Mouse (Mus musculus) ovary, postnatal 36 days (tissue): ENCODE measurements at regions not wholly inside any gene's neighbourhood (a gene's known extent, or its start where the extent isn't known, plus 50 kb on each side); places are given as distances from the start of the nearest gene placed in this dataset.
A peak's percentile ranks its signal among the peaks of the same experiment; 100 is the strongest.

Experiments used
- DNase-seq: peaks from one replicate; pipeline ENCODE4 v3.0.0; 2022; ENCODE audit warnings: low spot score, mixed read lengths

DNA sequence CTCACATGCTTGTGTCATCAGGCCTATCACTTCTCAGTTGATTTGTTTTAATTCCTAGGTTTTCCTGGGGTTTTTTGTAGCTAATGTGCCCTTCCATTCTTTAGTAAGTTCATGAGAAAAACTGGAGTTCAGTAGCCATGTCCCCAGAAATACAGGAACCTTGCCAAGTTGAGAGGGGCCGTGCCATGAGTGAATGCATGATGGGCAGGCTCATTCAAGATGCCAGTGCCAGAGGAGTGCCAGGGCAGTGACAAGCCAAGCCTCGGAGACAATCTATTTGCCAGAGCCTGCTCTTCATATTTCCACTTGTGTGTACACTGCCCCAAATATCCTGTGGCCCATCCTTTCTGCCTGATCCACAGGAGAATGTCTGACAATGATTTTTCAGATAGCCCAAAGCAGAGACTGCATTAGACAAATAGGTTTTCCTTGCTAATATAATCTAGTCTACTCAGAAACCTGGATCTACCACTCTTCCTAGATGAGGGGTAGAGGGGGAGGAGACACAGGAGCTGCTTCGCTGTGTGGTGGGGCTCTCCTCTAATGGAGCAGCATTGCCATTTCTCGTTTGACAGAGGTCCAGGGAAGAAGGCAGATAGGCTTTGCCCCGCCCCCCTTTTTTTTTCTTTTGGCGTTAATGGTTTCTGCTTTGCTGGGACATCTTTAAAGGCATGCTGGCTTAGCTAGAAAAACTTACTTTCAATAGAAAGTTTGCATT is 569.5 kb upstream of the Arid1b start:
- no peak for DNase-seq

DNA sequence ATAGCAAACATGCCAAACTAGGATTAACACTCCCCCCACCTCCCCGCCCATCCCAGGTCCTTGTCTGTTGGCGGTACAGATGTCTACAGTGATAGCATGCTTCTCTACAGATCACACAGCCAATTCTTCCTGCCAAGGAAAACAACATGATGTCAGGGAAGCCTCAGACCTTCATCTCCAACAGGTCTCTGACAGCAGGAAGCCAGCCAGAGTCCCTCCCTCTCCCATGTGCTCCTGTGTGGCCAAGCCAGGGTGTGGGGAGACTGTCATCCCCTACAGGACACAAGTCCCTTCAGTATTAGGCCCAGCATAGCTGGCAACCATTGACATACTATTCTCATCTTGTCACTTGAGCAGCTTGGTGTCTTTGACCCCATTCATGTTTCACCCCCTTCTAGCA is 568.8 kb upstream of the Arid1b start:
- no peak for DNase-seq

DNA sequence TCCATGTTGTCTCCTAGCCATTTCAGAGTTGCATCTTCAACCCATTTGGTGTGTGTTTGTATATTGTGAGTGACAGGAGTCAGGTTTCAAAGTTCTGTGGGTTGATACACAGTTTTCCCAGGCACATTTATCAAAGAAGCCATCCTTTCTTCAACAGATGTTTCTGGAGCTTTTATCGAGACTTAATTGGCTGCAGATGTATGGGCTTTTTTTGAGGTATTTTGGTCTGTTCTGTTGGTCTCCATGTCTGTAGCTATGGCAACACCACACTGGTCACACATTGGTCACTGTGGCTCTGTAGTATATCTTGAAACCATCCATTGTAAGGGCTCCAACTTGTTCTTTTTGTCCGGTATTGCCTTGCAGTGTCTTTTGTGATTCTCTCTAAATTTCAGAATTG is 565.1 kb upstream of the Arid1b start:
- no peak for DNase-seq

DNA sequence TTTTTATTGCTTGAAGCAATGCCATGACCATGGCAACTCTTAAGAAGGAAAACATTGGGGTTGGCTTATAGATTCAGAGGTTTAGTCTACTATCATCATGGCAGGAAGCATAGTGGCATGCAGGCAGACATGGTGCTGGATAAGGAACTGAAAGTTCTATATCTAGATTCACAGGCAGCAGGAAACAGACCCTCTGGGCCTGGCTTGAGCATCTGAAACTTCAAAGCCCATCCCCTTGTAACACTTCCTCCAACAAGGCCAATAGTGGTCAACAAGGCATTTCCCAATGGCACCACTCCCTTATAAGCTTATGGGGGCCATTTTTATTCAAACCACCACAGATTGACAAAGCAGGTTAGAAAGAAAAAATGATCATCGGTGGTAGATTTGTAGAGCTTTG is 548.5 kb upstream of the Arid1b start:
- DNase-seq: no peak

DNA sequence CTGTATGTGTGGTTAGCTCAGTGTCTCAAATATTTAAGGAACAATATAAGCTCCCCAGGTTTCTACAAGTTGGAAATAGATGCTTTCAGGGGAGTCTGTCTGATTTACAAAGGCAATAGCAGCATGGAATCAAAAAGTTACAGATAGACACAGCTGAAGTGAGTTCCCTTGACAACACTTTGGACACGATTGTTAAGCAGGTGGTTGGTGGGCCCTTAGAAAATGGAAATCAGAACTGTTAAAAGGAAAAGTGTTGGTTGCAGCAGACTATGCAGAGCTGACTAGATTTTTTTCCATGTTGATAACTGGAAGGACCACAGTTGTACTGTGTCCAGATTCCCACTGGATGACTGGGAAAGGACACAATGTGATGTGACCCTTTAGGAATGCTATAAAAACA is 536.6 kb upstream of the Arid1b start:
- no peak for DNase-seq

DNA sequence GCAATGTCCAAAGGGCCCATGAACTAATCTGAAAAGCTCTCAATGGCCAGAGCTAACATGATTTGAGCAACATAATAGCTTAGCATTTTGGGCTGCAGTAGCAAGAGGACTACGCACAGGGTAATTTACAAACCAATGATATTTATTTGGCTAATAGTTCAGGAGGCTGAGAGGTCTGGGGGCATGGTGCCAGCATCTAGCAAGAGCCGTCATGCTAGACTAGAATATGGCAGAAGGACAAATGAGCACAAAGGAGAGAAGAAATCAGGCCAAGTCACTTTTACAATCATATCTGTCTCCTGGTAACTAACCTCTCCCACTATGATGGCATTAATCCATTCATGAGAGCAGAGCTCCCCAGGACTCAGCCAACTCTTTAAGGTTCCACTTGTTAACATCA is 532.6 kb upstream of the Arid1b start:
- peak; percentile 13 for DNase-seq

DNA sequence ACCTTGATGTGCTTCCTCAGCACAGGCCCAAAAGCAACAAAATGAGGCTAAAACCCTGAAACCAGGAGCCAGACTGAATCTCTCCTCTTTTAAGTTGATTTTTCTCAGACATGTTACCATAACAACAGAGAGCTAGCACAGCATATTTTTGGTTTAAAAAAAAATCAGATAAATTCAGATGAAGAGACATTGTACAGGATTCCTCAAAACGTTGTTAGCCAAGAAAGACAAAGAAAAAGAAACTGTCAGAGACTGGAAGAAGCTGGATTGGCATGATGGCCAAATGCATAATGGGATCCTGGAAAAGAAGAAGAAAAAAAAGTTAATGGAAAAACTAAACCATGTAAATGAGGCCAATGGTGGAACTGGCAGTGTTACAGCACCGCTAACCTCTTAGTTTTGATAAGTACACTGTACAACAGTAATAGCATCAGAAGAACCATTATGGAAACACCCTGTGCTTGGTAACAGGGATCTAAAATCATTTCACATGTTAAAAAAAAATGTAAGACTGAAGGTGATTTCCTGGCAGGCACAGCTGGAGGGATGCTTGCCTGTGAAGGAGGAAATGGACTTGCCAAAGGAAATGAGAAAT is 529.7 kb upstream of the Arid1b start:
- no peak for DNase-seq

DNA sequence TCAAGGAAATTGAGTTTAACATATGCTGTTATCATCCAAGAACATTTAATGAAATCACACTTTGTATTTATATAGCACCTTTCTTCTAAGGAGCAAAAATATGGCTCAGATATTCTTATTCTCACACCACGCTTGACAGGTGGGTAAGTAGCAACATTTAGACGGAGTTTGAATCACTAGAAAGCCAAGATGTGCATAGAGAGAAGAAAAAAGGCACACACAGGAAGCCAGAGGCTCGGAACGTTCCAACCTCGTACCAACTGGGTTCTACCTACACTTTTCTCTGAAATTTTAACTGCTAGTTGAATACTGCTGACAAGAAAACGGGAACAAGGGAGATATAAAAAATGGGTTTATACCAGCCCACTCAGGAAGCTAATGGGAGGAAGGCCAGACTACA is 528.4 kb upstream of the Arid1b start:
- DNase-seq: no peak

DNA sequence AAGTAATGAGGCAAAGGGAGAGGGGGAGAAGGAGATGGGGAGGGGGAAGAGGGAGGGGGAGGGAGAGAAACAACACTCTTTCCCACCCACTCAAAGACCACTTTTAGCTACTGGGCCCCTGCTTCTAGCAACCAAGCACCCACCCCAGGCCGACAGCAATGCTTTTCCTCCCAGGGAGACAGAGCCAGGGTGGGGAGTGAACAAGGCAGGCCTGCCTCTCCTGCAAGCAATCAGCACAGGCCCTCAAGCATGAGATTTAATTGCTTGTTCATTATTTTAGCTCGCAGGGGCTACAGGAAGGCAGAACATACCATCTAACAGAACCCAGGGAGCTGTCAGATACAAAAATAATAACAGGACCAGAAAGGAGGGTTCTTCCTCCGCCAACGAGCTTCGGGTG is 521.7 kb upstream of the Arid1b start:
- DNase-seq: no peak

DNA sequence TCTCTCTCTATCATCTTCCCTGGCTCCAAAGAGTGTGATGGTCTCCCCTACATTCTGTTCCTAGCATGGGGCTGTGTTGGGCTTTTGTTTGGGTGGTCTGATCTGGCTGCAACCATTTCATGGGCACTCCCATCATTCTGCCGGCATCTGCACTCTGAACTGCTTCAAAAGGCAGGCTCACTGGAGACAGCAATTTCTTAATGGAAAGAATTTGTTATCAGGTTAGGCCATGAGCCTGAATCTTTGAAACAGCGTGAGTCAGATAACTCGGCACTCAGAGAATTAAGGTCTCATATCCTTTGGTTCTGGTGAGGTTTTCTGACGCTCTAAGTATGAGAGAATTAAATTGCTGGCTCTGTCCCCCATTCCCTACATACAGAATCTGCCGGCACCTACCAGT is 519.8 kb upstream of the Arid1b start:
- DNase-seq: no peak

DNA sequence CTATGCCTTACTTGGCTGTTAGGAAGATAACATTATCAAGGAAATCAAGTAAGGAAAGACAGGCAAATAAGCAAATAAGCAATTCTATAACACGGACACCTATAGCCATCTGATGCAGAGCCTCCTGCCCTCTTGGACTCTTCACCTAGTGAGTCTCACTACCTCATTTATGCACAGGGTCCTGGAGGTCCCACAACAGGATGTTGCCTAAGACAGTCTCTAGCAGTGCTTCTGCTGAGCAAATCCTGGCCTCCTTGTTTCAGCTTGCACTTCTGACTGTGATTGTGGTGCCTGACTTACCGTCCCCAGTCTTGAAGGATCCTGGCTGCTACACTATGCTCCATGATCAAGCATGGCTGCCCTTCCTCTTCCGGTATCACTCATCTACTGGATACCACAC is 518.5 kb upstream of the Arid1b start:
- no peak for DNase-seq

DNA sequence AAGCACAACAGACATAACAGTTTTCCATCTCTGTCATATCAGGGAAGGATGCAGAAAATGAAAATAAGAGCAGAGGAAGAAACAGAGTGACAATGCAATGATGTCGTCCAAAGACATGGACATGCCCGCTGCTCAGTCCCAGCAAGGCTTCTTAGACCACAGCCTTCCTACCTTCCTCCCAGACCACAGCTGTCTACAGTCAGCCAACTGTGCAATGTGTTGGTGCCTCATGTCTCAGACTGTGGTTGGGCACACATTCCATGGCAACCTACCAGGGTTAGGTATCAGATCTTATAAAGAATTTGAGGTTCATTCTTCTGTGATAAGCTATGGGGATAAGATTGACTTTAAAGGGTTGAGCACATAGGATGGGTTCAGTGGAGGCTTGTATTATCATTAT is 499.7 kb upstream of the Arid1b start:
- no peak for DNase-seq

DNA sequence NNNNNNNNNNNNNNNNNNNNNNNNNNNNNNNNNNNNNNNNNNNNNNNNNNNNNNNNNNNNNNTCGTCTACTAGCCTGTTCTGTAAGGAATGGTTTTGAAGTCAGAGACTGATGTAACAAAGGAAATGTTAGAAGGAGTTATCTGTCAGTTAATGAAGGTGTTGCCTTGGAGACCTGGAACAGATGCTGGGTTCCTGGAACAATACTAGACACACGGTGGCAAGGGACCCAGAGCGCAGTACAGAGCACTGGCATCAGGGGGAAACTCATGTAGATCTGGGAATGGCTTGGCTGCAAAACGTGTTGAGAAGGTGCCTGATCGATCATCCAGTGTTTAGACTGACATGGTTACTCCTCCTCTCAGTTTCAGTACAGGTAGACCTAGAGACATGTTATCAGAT is 493.6 kb upstream of the Arid1b start:
- DNase-seq: no peak

DNA sequence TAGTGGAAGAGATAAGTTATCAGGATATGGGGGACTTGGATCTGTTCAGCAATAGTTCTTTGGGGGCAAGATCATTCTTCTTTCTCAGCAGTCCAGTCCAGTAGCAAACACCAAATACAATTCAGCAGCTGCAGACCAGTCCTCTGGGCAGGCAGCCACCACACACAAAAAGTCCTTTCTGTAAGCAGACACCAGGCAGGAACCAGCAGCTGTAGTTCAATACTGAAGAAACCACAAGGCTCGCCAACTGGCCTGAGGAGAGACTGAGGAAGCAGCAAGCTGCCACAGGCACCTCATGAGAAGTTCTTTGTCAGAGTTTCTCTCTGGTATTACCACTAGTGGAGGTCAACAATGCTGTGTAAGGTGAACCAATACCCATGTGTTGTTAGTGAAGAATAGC is 493.1 kb upstream of the Arid1b start:
- no peak for DNase-seq

DNA sequence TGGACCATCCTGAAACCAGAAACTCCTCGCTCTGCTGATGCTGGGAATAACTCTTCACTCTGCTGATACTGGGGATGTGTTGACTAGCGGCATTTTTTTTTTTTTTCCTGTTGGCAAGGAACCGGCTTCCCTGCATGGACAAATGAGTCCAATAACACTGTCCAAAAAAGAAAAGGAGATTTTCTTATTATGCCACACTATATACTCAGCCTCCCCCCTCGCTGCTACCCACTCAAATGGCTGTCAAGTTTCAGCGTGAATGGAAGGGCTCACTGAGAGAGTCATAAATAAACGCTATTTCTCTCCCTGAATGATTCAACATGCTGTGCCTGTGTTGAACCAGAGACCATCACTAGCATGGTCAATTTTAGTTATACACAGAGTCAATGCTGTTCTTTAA is 489.2 kb upstream of the Arid1b start:
- no peak for DNase-seq

DNA sequence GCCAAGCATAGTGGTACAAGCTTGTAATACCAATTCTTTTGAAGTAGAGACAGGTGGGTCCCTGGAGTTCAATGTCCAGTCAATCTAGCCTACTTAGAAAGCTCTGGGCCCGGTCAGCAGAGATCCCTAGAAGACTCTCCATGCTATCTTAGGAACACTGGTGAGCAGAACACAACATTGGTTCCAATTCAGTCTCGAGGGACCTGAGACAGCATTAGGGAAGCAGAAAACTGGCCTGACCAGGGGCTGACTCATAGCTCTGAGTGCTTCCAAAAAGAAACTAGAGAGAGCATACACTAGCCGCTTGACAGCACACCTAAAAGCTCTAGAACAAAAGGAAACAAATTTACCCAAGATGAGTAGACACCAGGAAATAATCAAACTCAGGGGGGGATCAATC is 484.6 kb upstream of the Arid1b start:
- DNase-seq: no peak

DNA sequence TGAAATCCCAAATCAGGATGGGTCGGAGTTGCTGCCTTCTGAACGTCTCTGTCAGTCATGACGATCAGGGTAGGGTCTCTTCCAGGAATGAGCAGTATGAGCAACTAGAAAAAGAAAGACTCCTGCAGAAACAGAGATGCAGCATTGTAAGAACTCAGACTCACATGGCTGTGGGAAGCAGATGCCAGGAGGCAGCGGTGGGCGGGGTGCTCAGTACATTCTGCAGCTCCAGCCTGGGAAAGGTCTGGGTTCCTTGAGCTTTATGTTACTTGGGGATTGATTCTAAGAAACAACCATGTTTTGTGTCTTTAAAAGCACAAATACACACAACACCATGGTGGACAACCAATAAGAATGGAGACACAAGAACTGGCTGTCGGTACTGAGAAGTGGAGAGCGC is 478.0 kb upstream of the Arid1b start:
- DNase-seq: no peak

DNA sequence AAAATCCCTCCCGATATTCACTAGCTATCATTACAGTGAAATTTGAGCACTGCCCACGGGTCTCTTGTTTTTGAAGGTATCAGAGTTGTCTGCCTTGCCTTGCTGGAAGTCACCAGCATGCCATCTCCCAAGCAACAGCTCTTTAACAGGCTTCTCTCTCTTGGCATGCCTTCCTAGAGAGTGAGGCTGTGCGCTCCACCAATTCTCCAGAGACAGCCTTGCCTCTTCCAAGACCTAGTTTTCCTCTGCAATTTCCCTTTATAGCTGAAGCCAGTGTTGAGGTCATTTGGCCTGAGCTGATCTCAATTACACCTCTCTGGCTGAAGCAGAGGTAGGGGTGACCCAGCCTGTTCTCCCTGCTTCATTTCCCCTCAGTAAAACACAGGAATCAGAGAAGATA is 477.3 kb upstream of the Arid1b start:
- DNase-seq: no peak

DNA sequence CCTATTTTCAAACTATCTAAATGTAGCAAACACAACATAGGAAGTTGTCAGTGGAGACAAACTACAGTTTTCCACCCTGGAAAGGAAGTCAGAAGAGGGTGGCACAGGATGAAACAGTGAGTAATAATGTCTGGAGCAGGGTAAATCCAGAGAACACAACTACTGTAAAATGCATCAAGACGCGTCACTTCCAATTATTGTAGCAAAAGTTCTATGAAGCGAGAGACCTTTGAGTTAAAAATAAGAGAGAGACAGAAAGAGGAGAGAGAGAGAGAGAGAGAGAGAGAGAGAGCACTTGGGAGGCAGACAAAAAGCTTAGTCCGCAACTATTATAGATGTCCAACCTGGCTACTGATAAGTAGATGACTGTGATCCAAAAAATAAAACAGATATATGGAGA is 473.1 kb upstream of the Arid1b start:
- DNase-seq: no peak

DNA sequence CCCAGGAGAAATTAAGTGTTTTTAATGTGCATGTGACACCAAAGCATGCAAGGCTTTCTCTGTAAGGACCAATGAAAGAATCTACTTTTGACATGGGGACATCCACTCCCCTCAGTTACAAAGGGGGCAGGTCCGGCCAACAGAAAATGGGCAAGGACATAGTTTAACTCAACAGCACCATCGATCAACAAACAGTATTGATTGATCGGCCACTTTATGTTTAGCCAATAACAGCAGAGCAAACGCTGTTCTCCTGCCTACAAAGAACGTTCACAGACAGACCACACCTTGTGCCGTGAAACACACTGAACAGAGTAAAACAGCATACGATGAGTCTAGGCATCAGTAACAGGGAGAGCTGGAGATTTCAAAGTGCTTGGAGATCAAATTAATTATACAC is 467.7 kb upstream of the Arid1b start:
- DNase-seq: no peak

DNA sequence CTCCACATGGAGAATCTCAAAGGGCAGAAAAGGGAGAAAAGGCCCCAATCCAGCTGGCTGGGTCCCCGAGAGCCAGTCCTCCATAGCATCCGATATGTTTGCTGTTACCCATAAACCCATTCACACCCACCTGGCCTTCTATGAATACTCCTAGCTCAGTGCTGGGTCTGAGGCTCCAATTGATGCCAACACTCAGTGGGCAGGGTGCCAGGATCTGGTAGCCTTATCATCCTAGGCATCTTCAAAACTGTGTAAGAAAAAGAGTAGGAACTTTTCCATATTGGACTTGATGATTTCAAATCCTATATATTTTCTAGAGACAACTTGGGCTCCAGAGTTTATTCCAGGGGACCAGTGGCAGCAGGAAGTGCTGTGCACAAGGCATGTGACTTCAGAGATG is 462.0 kb upstream of the Arid1b start:
- DNase-seq: no peak

DNA sequence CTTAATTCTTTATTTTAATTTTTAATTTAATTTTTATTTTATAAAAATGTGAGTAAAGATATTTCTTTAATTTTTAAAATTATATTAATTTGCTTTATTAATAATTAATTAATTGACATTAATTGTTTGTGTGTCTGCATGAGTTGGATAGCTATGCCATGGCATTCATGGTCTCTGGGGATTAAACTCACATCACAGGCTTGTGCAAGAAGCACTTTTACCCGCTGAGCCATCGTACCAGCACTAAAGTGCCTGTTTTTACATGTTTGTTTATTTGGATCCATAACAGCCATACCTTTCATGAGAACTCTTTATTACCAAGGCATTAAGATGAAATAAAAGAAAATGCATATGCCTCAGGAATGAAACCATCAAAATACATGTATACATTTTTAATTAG is 453.7 kb upstream of the Arid1b start:
- DNase-seq: no peak

DNA sequence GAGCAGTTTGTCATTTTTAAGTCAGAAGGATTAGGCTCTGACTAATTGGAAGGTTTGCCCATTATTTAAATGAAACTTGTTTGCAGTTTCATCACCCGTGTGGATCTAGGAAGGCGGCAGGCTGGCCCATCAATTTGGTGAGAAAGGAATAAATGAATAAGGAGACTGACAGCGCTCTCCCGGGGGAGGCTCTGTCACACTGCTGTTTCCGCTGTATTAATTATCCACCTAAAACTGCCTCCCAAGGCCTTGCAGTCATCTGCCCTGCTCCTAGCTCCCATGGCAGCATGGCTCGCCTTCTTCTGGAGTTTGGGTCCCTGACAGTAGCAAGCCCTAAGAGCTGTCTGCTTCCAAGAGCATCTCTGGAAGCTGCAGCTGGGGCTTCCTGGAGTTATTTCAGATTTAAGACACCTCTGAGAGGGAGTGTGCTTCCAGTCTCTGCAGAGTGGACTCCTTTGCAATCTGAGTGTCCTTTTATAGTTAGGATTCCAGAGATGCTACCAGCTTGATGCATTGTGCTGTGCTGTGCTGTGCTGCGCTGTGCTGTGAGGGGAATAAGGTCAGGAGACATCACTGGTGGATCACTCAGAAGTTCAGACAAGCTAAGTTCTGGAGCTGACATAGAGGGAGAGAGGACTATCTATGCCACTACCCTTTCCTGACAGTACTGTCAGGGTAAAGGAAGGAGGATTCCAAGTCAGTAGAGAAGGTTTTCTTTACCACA is 452.9 kb upstream of the Arid1b start:
- DNase-seq: no peak

DNA sequence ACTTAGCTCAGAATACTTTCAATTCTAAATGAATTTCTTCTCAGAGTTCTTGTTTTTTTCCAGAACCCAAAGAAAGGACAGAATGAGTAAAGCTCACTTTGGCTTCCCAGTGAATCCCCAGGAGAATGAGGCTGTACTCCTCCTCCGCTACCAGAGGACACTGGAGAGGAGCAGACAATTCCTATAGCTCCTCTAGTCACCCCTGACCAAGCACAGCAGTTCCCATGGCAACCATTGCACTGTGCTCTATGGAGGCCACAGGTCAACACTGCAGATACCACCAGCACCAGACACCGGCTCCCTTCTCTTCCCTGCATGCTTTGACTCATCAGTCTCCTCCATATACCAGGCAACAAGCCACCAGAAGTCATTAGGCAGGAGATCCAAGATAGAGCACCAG is 447.6 kb upstream of the Arid1b start:
- no peak for DNase-seq
